In the genomic region with DNA sequence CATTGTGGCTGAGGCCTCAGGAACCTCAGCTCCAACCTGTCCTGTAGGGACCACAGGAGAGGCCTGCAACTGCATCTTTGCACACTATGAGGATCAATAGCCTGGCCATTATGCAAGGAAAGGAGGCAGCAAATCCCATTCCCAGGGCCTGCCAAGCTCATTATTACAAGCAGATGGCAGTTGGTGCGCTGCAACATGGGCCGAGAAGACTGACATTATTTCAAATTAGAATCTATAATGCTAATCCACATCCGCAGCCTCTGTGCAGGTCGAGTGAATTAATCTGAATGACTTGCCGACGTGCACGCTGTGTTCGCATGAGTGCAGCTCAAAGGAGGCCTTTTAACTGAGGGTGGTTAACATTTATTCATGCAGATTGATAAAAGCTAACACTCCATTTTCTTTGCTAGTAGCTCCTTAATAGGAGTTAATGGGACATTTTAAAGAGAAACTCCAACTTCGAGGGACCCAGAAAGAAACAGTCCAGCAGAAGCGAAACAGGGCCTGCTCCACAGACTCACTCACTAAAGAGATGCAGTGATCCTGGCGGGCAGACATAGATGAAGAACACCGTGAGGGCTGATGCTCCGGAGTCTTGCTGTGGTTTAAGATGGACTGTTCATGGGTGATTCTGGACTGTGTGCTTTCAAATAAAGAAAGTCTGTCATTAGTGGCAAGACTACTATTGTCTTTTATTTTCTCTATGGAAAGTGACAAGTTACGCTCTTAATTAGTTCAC, we compare ENCODE assay signal across 11 mouse cellular contexts.
DNase-seq lines count a peak whose midpoint lies in the region; ATAC-seq lines count a peak whose summit lies in the region.
"Had no signal": no experiment of that assay in that cellular context is flagged by ENCODE, and none has a peak within 500 bp of the region (broad histone marks: within the 10 kb centered on the region; RNA-seq: fewer than 3 reads in every experiment).

No protein-coding gene starts in this region.

- H3K4me1 ChIP-seq in embryonic facial prominence, embryonic 11.5 days (ENCODE audit: control insufficient read depth, insufficient read depth, low read length): no peaks in the 10 kb centered on the region
- peaks cover 6% of the 10 kb centered on the region for H3K4me1 ChIP-seq in embryonic facial prominence, embryonic 10.5 days
- H3K4me1 ChIP-seq in forebrain, embryonic 12.5 days: peaks cover 10% of the 10 kb centered on the region
- H3K4me1 ChIP-seq in hindbrain, embryonic 15.5 days (replicated peaks): peaks cover 4% of the 10 kb centered on the region; the same call in 1 of the 2 replicates
- H3K4me1 ChIP-seq in midbrain, embryonic 16.5 days (ENCODE audit: control insufficient read depth, insufficient read depth, low read length): no peaks in the 10 kb centered on the region

- DNase-seq in embryonic facial prominence, embryonic 11.5 days (ENCODE audit: low spot score): peak; percentile 47
- DNase-seq in embryonic facial prominence, embryonic 10.5 days (ENCODE audit: low spot score): no peak
- DNase-seq in urinary bladder, postnatal 10 days (ENCODE audit: low spot score): no peak
- DNase-seq in thymus, postnatal 4 days: no peak
- DNase-seq in adrenal gland, postnatal 36 days: no peak
- DNase-seq: kidney, postnatal 10 days; lung, adult 18-20 months had no signal

- no peak overlapping the region for H3K9ac ChIP-seq in embryonic facial prominence, embryonic 11.5 days (replicated peaks; ENCODE audit: low read length)
- H3K9ac ChIP-seq in forebrain, embryonic 12.5 days: no peak overlapping the region
- no peak overlapping the region for H3K9ac ChIP-seq in hindbrain, embryonic 15.5 days
- H3K9ac ChIP-seq in midbrain, embryonic 16.5 days (ENCODE audit: low read depth, low read length): no peak overlapping the region

- H3K27me3 ChIP-seq in embryonic facial prominence, embryonic 11.5 days (ENCODE audit: control insufficient read depth, insufficient read depth, low read length): no peaks in the 10 kb centered on the region
- H3K27me3 ChIP-seq in embryonic facial prominence, embryonic 10.5 days (replicated peaks; ENCODE audit: low read depth, poor library complexity, severe bottlenecking): no peaks in the 10 kb centered on the region
- peaks cover 60% of the 10 kb centered on the region for H3K27me3 ChIP-seq in forebrain, embryonic 12.5 days
- 0 out of 2 replicates have a peak, but pooled peaks cover 4% of the 10 kb centered on the region for H3K27me3 ChIP-seq in hindbrain, embryonic 15.5 days
- H3K27me3 ChIP-seq in midbrain, embryonic 16.5 days (ENCODE audit: control insufficient read depth, insufficient read depth, low read depth, low read length): no peaks in the 10 kb centered on the region

- no peak overlapping the region for H3K4me3 ChIP-seq in embryonic facial prominence, embryonic 11.5 days (ENCODE audit: low read depth, low read length)
- no peak overlapping the region for H3K4me3 ChIP-seq in embryonic facial prominence, embryonic 10.5 days
- H3K4me3 ChIP-seq in forebrain, embryonic 12.5 days (replicated peaks): no peak overlapping the region
- H3K4me3 ChIP-seq in hindbrain, embryonic 15.5 days: no peak overlapping the region
- no peak overlapping the region for H3K4me3 ChIP-seq in midbrain, embryonic 16.5 days (ENCODE audit: low read depth, low read length)

- no peak overlapping the region for H3K27ac ChIP-seq in embryonic facial prominence, embryonic 11.5 days (replicated peaks; ENCODE audit: low read depth, low read length)
- H3K27ac ChIP-seq in embryonic facial prominence, embryonic 10.5 days (replicated peaks): no peak overlapping the region
- 0 out of 2 replicates have a peak overlapping the region, but pooled peaks have one; percentile 13 for H3K27ac ChIP-seq in forebrain, embryonic 12.5 days
- H3K27ac ChIP-seq in hindbrain, embryonic 15.5 days (replicated peaks): no peak overlapping the region
- no peak overlapping the region for H3K27ac ChIP-seq in midbrain, embryonic 16.5 days (ENCODE audit: low read length)
- H3K27ac ChIP-seq: stomach, postnatal 0 days had no signal

- no peak for ATAC-seq in embryonic facial prominence, embryonic 11.5 days (replicated peaks; ENCODE audit: insufficient number of reproducible peaks, low FRiP score, low TSS enrichment, low read depth)
- peak; percentile 92 for ATAC-seq in forebrain, embryonic 12.5 days (ENCODE audit: low FRiP score)
- peak; percentile 66; the same call in 1 of the 2 replicates for ATAC-seq in hindbrain, embryonic 15.5 days (ENCODE audit: low FRiP score, low read depth)
- ATAC-seq in midbrain, embryonic 16.5 days: peak; percentile 72; the same call in 1 of the 2 replicates

- no peaks in the 10 kb centered on the region for H3K9me3 ChIP-seq in embryonic facial prominence, embryonic 11.5 days (replicated peaks; ENCODE audit: control insufficient read depth, low read length)
- no peaks in the 10 kb centered on the region for H3K9me3 ChIP-seq in embryonic facial prominence, embryonic 10.5 days
- H3K9me3 ChIP-seq in forebrain, embryonic 12.5 days: no peaks in the 10 kb centered on the region
- no peaks in the 10 kb centered on the region for H3K9me3 ChIP-seq in hindbrain, embryonic 15.5 days
- no peaks in the 10 kb centered on the region for H3K9me3 ChIP-seq in midbrain, embryonic 16.5 days (replicated peaks; ENCODE audit: control insufficient read depth, low read length, poor library complexity, severe bottlenecking)

- WGBS in embryonic facial prominence, embryonic 11.5 days: 66% methylated on average over 14 of the region's 14 CpGs
- WGBS in embryonic facial prominence, embryonic 10.5 days: 66% methylated on average over 14 of the region's 14 CpGs
- 14% methylated on average over 14 of the region's 14 CpGs for WGBS in forebrain, embryonic 12.5 days
- 27% methylated on average over 14 of the region's 14 CpGs for WGBS in hindbrain, embryonic 15.5 days
- 23% methylated on average over 14 of the region's 14 CpGs for WGBS in midbrain, embryonic 16.5 days

- H3K36me3 ChIP-seq in embryonic facial prominence, embryonic 11.5 days (replicated peaks; ENCODE audit: control insufficient read depth, insufficient read depth, low read depth, low read length): no peaks in the 10 kb centered on the region
- H3K36me3 ChIP-seq in embryonic facial prominence, embryonic 10.5 days (replicated peaks): no peaks in the 10 kb centered on the region
- no peaks in the 10 kb centered on the region for H3K36me3 ChIP-seq in forebrain, embryonic 12.5 days (replicated peaks)
- no peaks in the 10 kb centered on the region for H3K36me3 ChIP-seq in hindbrain, embryonic 15.5 days
- H3K36me3 ChIP-seq in midbrain, embryonic 16.5 days (ENCODE audit: control insufficient read depth, insufficient read depth, low read length): no peaks in the 10 kb centered on the region

- no peak overlapping the region for H3K4me2 ChIP-seq in embryonic facial prominence, embryonic 11.5 days (ENCODE audit: low read depth, low read length)
- H3K4me2 ChIP-seq in forebrain, embryonic 12.5 days: peak overlapping the region; percentile 22; the same call in 1 of the 2 replicates
- H3K4me2 ChIP-seq in hindbrain, embryonic 15.5 days: no peak overlapping the region
- no peak overlapping the region for H3K4me2 ChIP-seq in midbrain, embryonic 16.5 days (ENCODE audit: low read length)
